Mouse (Mus musculus): ENCODE results near the gene Ddc. TPM values are rescaled to one million over a fixed set of nuclear protein-coding genes. Genes with fewer than 3 reads are reported as not detected.

The Ddc gene
- polyA plus RNA-seq, 1 experiment from 2014 or later, result 12.6 TPM

DNA sequence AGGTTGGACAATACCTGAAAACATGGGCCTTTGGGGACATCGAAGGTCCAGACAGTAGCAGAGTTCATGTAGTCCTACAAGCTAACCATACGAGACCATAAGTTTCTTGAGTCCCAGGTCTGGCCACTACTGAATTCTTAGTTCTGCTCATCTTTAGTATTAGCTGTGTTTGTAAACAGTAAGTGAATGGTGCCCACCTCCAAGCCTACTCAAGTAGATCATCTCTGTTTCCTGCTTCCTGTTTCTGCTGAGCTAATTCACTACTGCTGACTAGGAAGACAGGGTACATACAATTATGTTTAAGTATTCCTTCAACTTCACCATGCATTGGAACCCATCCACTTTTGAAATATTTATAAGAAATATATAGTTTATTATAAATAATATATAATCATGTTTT is 129.9 kb downstream of the Ddc start:
- no peak overlapping the region for H3K4me2 ChIP-seq (replicated peaks; ENCODE audit: low read depth, low read length)
- H3K9me3 ChIP-seq (ENCODE audit: low read length), result no peaks in the 10 kb centered on the region
- no peaks in the 10 kb centered on the region for H3K27me3 ChIP-seq (ENCODE audit: insufficient read depth, low read length)
- no peak overlapping the region for H3K4me3 ChIP-seq (ENCODE audit: low read length)
- H3K27ac ChIP-seq (ENCODE audit: low read length), result no peak overlapping the region
- ATAC-seq (ENCODE audit: low FRiP score, low TSS enrichment), result no peak
- H3K9ac ChIP-seq (replicated peaks; ENCODE audit: low read length), result no peak overlapping the region
- no peaks in the 10 kb centered on the region for H3K4me1 ChIP-seq (ENCODE audit: insufficient read depth, low read length)
- no peaks in the 10 kb centered on the region for H3K36me3 ChIP-seq (ENCODE audit: insufficient read depth, low read length)
- WGBS, result 89% methylated on average over 2 of the region's 2 CpGs

DNA sequence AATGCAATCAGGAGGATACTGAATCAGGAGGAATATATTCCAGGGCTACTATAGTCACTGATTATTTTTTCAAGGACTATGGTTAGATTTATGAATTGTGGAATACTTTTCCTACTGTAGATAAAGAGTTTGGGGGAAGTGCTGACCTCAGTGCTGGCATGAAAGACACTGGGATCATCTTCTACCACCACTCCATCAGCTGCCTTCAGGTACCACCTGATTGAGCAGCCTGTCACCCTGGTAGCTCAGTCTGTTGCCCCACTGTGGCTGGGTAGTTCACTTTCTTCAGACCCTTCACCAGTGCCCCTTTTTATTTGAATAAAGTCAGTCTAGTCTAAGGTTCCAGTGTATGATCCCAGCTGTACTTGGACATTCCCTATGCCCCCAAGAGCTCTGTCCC is 131.2 kb downstream of the Ddc start:
- no peaks in the 10 kb centered on the region for H3K4me1 ChIP-seq (ENCODE audit: insufficient read depth, low read length)
- H3K9ac ChIP-seq (replicated peaks; ENCODE audit: low read length), result no peak overlapping the region

DNA sequence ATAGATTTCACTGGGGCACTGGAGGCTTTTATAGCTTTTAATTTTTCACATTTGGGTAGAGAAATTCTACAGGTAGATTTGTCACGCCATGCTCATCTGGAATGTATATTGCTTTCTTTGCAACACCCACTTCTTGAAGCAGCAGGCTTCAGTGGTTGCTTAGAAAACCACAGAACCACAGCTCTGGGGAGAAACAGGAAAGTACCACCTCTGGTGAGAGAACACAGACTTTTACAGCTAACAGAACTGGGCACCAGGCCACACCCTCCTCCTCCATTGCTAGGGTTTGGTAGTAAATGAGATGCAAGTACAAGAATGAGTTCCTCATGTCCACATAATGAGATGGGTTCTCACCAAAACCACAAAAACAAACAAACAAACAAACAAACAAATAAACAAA is 131.8 kb downstream of the Ddc start:
- Histone ChIP-seq H3K4me3 (ENCODE audit: low read length) (no peak overlapping the region), H3K4me2 (replicated peaks; ENCODE audit: low read depth, low read length) (no peak overlapping the region), H3K27ac (ENCODE audit: low read length) (no peak overlapping the region), H3K27me3 (ENCODE audit: insufficient read depth, low read length) (no peaks in the 10 kb centered on the region), H3K4me1 (ENCODE audit: insufficient read depth, low read length) (no peaks in the 10 kb centered on the region), H3K36me3 (ENCODE audit: insufficient read depth, low read length) (no peaks in the 10 kb centered on the region), H3K9ac (replicated peaks; ENCODE audit: low read length) (no peak overlapping the region), H3K9me3 (ENCODE audit: low read length) (no peaks in the 10 kb centered on the region)
- ATAC-seq (ENCODE audit: low FRiP score, low TSS enrichment), result no peak
- WGBS, result 92% methylated on average over 1 of the region's 1 CpGs

More for the DNA sequence above, 131.2 kb downstream of the Ddc start:
- no peaks in the 10 kb centered on the region for H3K27me3 ChIP-seq (ENCODE audit: insufficient read depth, low read length)
- H3K4me2 ChIP-seq (replicated peaks; ENCODE audit: low read depth, low read length), result no peak overlapping the region
- no peak for ATAC-seq (ENCODE audit: low FRiP score, low TSS enrichment)
- no peak overlapping the region for H3K4me3 ChIP-seq (ENCODE audit: low read length)
- no peaks in the 10 kb centered on the region for H3K36me3 ChIP-seq (ENCODE audit: insufficient read depth, low read length)
- no peak overlapping the region for H3K27ac ChIP-seq (ENCODE audit: low read length)
- no peaks in the 10 kb centered on the region for H3K9me3 ChIP-seq (ENCODE audit: low read length)

DNA sequence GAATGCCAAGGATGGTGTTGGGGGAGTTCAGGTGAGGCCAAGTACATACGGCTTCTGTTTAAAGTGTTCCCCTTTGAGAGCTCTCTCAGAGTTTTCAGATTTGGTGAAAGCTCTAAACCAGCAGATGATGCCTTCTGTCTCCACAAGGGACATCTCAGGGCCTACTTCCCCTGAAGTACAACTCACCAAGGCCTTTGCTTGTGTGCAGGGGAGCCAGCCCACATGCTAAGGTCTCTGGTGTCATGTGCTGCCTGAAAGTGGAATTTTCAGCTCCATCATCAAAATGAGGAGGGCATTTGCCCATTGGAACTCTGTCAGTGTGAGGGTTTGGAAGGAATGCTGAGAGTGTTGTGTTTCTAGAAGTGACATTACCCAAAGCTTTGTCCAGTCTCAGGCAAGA is 132.5 kb downstream of the Ddc start:
- H3K4me1 ChIP-seq (ENCODE audit: insufficient read depth, low read length), result no peaks in the 10 kb centered on the region
- ATAC-seq (ENCODE audit: low FRiP score, low TSS enrichment), result no peak
- H3K27me3 ChIP-seq (ENCODE audit: insufficient read depth, low read length), result no peaks in the 10 kb centered on the region
- no peak overlapping the region for H3K9ac ChIP-seq (replicated peaks; ENCODE audit: low read length)
- H3K36me3 ChIP-seq (ENCODE audit: insufficient read depth, low read length), result no peaks in the 10 kb centered on the region
- no peaks in the 10 kb centered on the region for H3K9me3 ChIP-seq (ENCODE audit: low read length)
- no peak overlapping the region for H3K27ac ChIP-seq (ENCODE audit: low read length)
- no peak overlapping the region for H3K4me3 ChIP-seq (ENCODE audit: low read length)
- no peak overlapping the region for H3K4me2 ChIP-seq (replicated peaks; ENCODE audit: low read depth, low read length)
- WGBS, result 71% methylated on average over 1 of the region's 1 CpGs

Other genes with a start within 250 kb of the Ddc start
- 0.44 and 0.75 TPM in 2 replicates for gene Ikzf1, start 213.1 kb downstream of the Ddc start, polyA plus RNA-seq (2015; fragmentation: Nextera tagmentation; extraction: Ambion mirVana)
- gene Fignl1, start 89.2 kb downstream of the Ddc start, polyA plus RNA-seq (2015; fragmentation: Nextera tagmentation; extraction: Ambion mirVana), result 66.9 and 69.5 TPM in 2 replicates
- 374 and 409 TPM in 2 replicates for gene Grb10, start 140.5 kb upstream of the Ddc start, polyA plus RNA-seq (2015; fragmentation: Nextera tagmentation; extraction: Ambion mirVana)